Mouse (Mus musculus): ENCODE results near the gene Inhbc. TPM values are rescaled to one million over a fixed set of nuclear protein-coding genes. Genes with fewer than 3 reads are reported as not detected.

The Inhbc gene
- polyA plus RNA-seq, 1 experiment from 2014 or later: not detected

DNA sequence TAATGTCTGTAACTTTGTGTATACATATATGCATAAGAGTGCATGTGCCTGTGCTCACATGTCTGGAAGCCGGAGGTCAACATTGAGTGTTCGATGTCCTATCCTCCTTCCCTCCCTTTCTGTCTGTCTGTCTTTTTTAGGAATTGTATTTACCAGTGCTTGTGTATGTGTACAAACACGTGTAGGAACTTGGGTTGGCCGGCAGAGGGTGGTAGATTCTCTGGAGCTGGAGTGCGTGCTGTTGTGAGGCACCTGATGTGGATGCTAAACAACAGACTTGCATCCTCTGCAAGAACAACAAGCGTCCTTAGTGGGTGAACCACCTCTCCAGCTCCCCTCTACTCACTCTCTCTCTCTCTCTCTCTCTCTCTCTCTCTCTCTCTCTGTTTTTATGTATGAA, 21.5 kb upstream of the Inhbc start:
- H3K4me2 ChIP-seq (ENCODE audit: low read length): no peak overlapping the region
- no peak overlapping the region for H3K9ac ChIP-seq (ENCODE audit: low read length)
- ATAC-seq (ENCODE audit: insufficient number of reproducible peaks, insufficient read depth, low FRiP score, low read depth): no peak
- H3K36me3 ChIP-seq (ENCODE audit: control insufficient read depth, insufficient read depth, low read length): peaks cover 37% of the 10 kb centered on the region
- no peak overlapping the region for H3K4me3 ChIP-seq (ENCODE audit: control insufficient read depth in 1 of 2, insufficient read depth in 1 of 2, low read depth in 1 of 2, low read length in 2 of 2)
- WGBS: 78% methylated on average over 6 of the region's 6 CpGs
- H3K27me3 ChIP-seq (ENCODE audit: control insufficient read depth, insufficient read depth, low read length): no peaks in the 10 kb centered on the region
- H3K27ac ChIP-seq (replicated peaks in 1 of 2; ENCODE audit: control insufficient read depth in 1 of 2, insufficient read depth in 1 of 2, low read depth in 2 of 2, low read length in 2 of 2): no peak overlapping the region
- no peaks in the 10 kb centered on the region for H3K4me1 ChIP-seq (ENCODE audit: control insufficient read depth in 2 of 2, insufficient read depth in 2 of 2, low read length in 2 of 2)
- no peaks in the 10 kb centered on the region for H3K9me3 ChIP-seq (ENCODE audit: control insufficient read depth, low read length)

DNA sequence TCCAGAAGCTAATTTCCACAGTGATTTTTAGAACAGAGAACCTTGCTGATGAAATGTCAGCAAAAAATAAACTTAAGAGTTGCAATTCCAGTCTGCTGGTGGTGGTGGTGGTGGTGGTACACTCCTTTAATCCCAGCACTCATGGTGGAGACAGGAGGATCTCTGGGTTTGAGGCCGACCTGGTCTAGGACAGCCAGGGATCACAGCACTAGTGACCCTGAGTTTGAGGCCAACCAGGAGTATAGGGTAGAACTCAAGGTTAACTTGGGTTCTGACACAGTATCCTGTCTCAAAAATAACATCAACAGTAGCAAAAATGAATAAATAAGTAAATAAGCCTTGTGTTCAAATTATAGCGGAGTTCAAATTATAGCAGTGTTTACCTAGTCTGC, 11.5 kb upstream of the Inhbc start:
- 48% methylated on average over 2 of the region's 2 CpGs for WGBS
- Histone ChIP-seq H3K4me3 (ENCODE audit: control insufficient read depth in 1 of 2, insufficient read depth in 1 of 2, low read depth in 1 of 2, low read length in 2 of 2) (peak overlapping the region; percentile 60 to 71; a peak in 3 of 4 replicates), H3K4me2 (ENCODE audit: low read length) (peak overlapping the region; percentile 79), H3K9ac (ENCODE audit: low read length) (peak overlapping the region; percentile 94), H3K9me3 (ENCODE audit: control insufficient read depth, low read length) (no peaks in the 10 kb centered on the region), H3K4me1 (ENCODE audit: control insufficient read depth in 2 of 2, insufficient read depth in 2 of 2, low read length in 2 of 2) (peaks cover 2 to 30% of the 10 kb centered on the region in 2 experiments), H3K36me3 (ENCODE audit: control insufficient read depth, insufficient read depth, low read length) (no peaks in the 10 kb centered on the region), H3K27ac (replicated peaks in 1 of 2; ENCODE audit: control insufficient read depth in 1 of 2, insufficient read depth in 1 of 2, low read depth in 2 of 2, low read length in 2 of 2) (peak overlapping the region; percentile 94 to 98), H3K27me3 (ENCODE audit: control insufficient read depth, insufficient read depth, low read length) (no peaks in the 10 kb centered on the region)
- no peak for ATAC-seq (ENCODE audit: insufficient number of reproducible peaks, insufficient read depth, low FRiP score, low read depth)

DNA sequence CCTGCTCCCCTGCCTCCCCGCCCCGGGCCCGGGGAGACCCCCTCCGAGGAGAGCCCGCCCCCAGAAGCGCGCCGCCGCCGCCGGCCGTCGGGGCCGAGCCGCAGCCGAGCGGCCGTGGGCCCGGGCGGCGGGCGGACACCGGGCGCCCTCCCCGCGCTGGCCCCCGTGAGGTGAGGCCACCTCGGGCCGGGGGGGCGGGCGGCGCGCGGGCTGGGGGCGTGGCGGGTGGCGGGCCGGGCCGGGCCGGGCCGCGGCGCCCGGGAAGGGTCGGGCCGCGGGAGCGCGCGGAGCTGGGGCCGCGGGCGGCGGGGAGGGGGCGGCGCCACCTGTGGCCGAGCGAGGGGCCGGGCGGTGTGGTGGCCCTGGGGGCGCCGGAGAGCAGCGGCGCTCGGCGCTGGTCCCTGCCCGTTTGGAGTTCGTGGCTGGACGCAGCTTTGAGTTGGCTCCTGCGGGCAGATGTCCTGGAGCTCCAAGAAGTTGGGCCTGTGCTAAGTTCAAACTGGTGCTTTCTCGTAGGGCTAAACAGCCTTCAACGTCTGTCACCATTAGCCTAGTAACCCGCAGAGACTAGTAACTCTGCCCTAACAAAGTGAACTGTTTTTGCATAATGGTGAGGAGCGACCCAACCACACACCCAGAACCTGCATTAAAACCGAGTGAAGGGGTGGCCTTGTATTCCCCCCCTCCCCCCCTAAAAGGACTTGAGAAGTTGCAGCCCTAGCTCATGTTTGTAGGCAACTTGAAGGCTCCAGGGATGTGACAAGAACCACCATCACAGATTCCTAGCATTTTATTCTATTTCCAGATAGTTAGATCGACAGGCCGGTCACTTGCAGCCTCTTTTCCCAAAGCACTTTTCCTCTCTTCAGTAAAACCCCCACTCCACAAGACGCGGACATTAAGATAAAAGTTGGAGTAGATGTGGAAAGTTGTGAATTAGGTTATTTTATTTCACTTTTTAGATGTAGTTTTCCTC, 10.8 kb upstream of the Inhbc start:
- Histone ChIP-seq H3K27me3 (ENCODE audit: control insufficient read depth, insufficient read depth, low read length) (no peaks in the 10 kb centered on the region), H3K9me3 (ENCODE audit: control insufficient read depth, low read length) (no peaks in the 10 kb centered on the region), H3K4me3 (ENCODE audit: control insufficient read depth in 1 of 2, insufficient read depth in 1 of 2, low read depth in 1 of 2, low read length in 2 of 2) (peak overlapping the region; percentile 60 to 71), H3K27ac (replicated peaks in 1 of 2; ENCODE audit: control insufficient read depth in 1 of 2, insufficient read depth in 1 of 2, low read depth in 2 of 2, low read length in 2 of 2) (peak overlapping the region; percentile 94 to 98), H3K36me3 (ENCODE audit: control insufficient read depth, insufficient read depth, low read length) (no peaks in the 10 kb centered on the region), H3K4me2 (ENCODE audit: low read length) (peak overlapping the region; percentile 79), H3K9ac (ENCODE audit: low read length) (peak overlapping the region; percentile 94), H3K4me1 (ENCODE audit: control insufficient read depth in 2 of 2, insufficient read depth in 2 of 2, low read length in 2 of 2) (peaks cover 2 to 30% of the 10 kb centered on the region in 2 experiments)
- peak; percentile 88 for ATAC-seq (ENCODE audit: insufficient number of reproducible peaks, insufficient read depth, low FRiP score, low read depth)
- WGBS: under 1% methylated on average over 45 of the region's 79 CpGs

DNA sequence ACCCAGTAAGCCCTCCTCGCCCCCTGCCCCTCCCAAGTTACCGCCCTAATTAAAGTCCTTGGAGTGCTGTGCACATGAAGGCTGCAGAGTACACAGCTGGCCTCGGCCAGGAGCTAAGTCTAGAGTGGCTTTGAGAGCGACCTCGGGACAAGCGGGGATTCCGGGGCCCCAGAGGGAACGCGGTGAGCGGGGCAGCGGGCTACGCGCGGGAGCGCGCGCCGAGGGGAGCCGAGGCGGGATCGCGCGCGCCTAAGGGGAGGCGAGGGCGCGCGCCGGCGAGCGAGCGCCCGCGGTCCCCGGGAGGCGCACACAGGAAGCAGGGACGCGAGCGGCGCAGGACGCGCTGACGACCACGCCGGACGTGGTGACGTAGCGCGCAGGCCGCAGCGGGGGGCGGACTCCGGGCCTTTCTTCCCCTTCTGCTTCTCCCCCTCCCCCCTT, 10.0 kb upstream of the Inhbc start, which contains the start of gene R3hdm2:
Gene R3hdm2, plus strand, starts transcription at position 77 of the 441 bp plus-strand sequence.
- WGBS: under 1% methylated on average over 38 of the region's 53 CpGs

DNA sequence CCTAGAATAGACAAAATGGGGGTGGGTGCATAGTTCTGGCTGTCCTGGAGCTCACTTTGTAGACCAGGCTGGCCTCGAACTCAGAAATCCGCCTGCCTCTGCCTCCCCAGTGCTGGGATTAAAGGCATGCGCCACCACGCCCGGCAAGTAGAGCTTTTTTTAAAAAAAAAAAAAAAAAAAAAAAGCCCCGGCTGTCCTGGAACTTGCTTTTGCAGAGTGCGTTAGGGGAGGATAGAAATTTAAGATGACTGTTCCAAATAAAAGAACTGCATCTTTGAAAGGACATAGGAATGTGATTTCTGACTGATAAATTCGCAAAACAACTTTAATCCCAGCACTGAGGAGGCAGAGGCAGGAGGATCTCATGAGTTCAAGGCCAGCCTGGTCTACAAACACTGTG, 9.4 kb upstream of the Inhbc start:
- 77% methylated on average over 8 of the region's 8 CpGs for WGBS
- no peak for ATAC-seq (ENCODE audit: insufficient number of reproducible peaks, insufficient read depth, low FRiP score, low read depth)
- peak overlapping the region; percentile 94 for H3K9ac ChIP-seq (ENCODE audit: low read length)
- peak overlapping the region; percentile 64 to 71 for H3K4me3 ChIP-seq (ENCODE audit: control insufficient read depth in 1 of 2, insufficient read depth in 1 of 2, low read depth in 1 of 2, low read length in 2 of 2)
- H3K27me3 ChIP-seq (ENCODE audit: control insufficient read depth, insufficient read depth, low read length): no peaks in the 10 kb centered on the region
- H3K4me1 ChIP-seq (ENCODE audit: control insufficient read depth in 2 of 2, insufficient read depth in 2 of 2, low read length in 2 of 2): peaks cover 2 to 19% of the 10 kb centered on the region in 2 experiments
- H3K36me3 ChIP-seq (ENCODE audit: control insufficient read depth, insufficient read depth, low read length): no peaks in the 10 kb centered on the region
- H3K9me3 ChIP-seq (ENCODE audit: control insufficient read depth, low read length): no peaks in the 10 kb centered on the region
- peak overlapping the region in 1 of 2 experiments; percentile 98; a peak in 1 of 4 replicates for H3K27ac ChIP-seq (replicated peaks in 1 of 2; ENCODE audit: control insufficient read depth in 1 of 2, insufficient read depth in 1 of 2, low read depth in 2 of 2, low read length in 2 of 2)
- H3K4me2 ChIP-seq (ENCODE audit: low read length): peak overlapping the region; percentile 62

More for the DNA sequence above, 10.0 kb upstream of the Inhbc start, which contains the start of gene R3hdm2:
- Histone ChIP-seq H3K36me3 (ENCODE audit: control insufficient read depth, insufficient read depth, low read length) (no peaks in the 10 kb centered on the region), H3K4me1 (ENCODE audit: control insufficient read depth in 2 of 2, insufficient read depth in 2 of 2, low read length in 2 of 2) (peaks cover 2 to 24% of the 10 kb centered on the region in 2 experiments), H3K27ac (replicated peaks in 1 of 2; ENCODE audit: control insufficient read depth in 1 of 2, insufficient read depth in 1 of 2, low read depth in 2 of 2, low read length in 2 of 2) (peak within 1 kb of the TSS; percentile 94 to 98), H3K9me3 (ENCODE audit: control insufficient read depth, low read length) (no peaks in the 10 kb centered on the region), H3K4me2 (ENCODE audit: low read length) (peak within 1 kb of the TSS; percentile 79), H3K9ac (ENCODE audit: low read length) (peak within 1 kb of the TSS; percentile 94), H3K4me3 (ENCODE audit: control insufficient read depth in 1 of 2, insufficient read depth in 1 of 2, low read depth in 1 of 2, low read length in 2 of 2) (peak within 1 kb of the TSS; percentile 64 to 71), H3K27me3 (ENCODE audit: control insufficient read depth, insufficient read depth, low read length) (no peaks in the 10 kb centered on the region)
- ATAC-seq (ENCODE audit: insufficient number of reproducible peaks, insufficient read depth, low FRiP score, low read depth): peak; percentile 97

DNA sequence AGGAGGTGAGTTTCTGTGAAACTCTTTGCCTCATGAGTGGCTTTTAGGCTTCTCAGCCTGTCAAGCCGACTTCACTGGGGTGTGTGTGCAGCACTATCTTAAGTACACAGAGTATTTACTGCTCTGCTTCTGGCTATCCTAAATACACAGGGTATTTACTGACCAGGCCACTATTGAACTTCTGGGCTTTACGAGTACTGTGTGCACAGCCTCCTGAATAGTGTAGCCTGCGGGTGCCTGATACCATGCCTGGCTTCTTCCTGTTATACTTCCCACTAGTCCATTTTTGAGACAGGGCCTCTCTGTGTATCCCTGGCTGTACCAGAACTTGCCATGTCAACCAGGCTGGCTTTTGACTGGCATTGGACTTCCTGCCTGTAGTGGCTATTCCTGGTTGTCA, 7.5 kb upstream of the Inhbc start:
- Histone ChIP-seq H3K36me3 (ENCODE audit: control insufficient read depth, insufficient read depth, low read length) (no peaks in the 10 kb centered on the region), H3K9me3 (ENCODE audit: control insufficient read depth, low read length) (no peaks in the 10 kb centered on the region), H3K27me3 (ENCODE audit: control insufficient read depth, insufficient read depth, low read length) (no peaks in the 10 kb centered on the region), H3K27ac (replicated peaks in 1 of 2; ENCODE audit: control insufficient read depth in 1 of 2, insufficient read depth in 1 of 2, low read depth in 2 of 2, low read length in 2 of 2) (no peak overlapping the region), H3K9ac (ENCODE audit: low read length) (no peak overlapping the region), H3K4me3 (ENCODE audit: control insufficient read depth in 1 of 2, insufficient read depth in 1 of 2, low read depth in 1 of 2, low read length in 2 of 2) (no peak overlapping the region), H3K4me2 (ENCODE audit: low read length) (no peak overlapping the region), H3K4me1 (ENCODE audit: control insufficient read depth in 2 of 2, insufficient read depth in 2 of 2, low read length in 2 of 2) (peaks cover 2 to 11% of the 10 kb centered on the region in 2 experiments)
- no peak for ATAC-seq (ENCODE audit: insufficient number of reproducible peaks, insufficient read depth, low FRiP score, low read depth)
- WGBS: 59% methylated on average over 3 of the region's 3 CpGs

DNA sequence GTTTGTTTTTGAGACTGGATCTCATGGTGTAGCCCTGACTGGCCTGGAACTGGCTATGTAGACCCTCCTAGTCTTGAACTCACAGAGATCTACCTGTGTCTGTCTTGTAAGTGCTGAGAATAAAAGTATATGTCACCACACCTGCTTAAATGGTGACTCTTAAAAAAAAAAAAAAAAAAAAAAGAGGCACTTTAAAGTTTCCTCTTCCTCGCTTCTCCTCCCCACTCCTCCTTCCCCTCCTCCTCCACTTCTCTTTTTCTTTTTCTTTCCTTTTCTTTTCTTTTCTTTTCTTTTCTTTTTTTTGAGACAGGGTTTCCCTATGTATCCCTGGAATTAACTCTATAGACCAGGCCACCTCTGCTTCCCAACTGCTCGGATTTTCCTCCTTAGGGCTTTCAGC, 792 bp upstream of the Inhbc start:
- Histone ChIP-seq H3K9ac (ENCODE audit: low read length) (no peak overlapping the region), H3K4me1 (ENCODE audit: control insufficient read depth in 2 of 2, insufficient read depth in 2 of 2, low read length in 2 of 2) (no peaks in the 10 kb centered on the region), H3K27ac (replicated peaks in 1 of 2; ENCODE audit: control insufficient read depth in 1 of 2, insufficient read depth in 1 of 2, low read depth in 2 of 2, low read length in 2 of 2) (no peak overlapping the region), H3K36me3 (ENCODE audit: control insufficient read depth, insufficient read depth, low read length) (no peaks in the 10 kb centered on the region), H3K9me3 (ENCODE audit: control insufficient read depth, low read length) (no peaks in the 10 kb centered on the region), H3K4me2 (ENCODE audit: low read length) (no peak overlapping the region), H3K27me3 (ENCODE audit: control insufficient read depth, insufficient read depth, low read length) (no peaks in the 10 kb centered on the region), H3K4me3 (ENCODE audit: control insufficient read depth in 1 of 2, insufficient read depth in 1 of 2, low read depth in 1 of 2, low read length in 2 of 2) (no peak overlapping the region)
- ATAC-seq (ENCODE audit: insufficient number of reproducible peaks, insufficient read depth, low FRiP score, low read depth): no peak
- 69% methylated on average over 2 of the region's 2 CpGs for WGBS

Measured in heart, embryonic 14.5 days (tissue).